Mouse (Mus musculus) olfactory bulb, adult 2 months (tissue): ENCODE results near the gene Gm20605. TPM values are rescaled to one million over a fixed set of nuclear protein-coding genes. Genes with fewer than 3 reads are reported as not detected.
A peak's percentile ranks its signal among the peaks of the same experiment; 100 is the strongest.

Source experiments
- H3K27ac ChIP-seq: fragments of 200-500 bp; 2 replicates; pipeline ENCODE4 v1.5.1; 2012; ENCODE audit warnings: low read depth, low read length; ENCODE audit not compliant: insufficient read depth
- H3K4me1 ChIP-seq: fragments of 200-500 bp; 2 replicates; pipeline ENCODE4 v1.6.1; 2012; ENCODE audit warnings: low read length; ENCODE audit not compliant: control insufficient read depth, insufficient read depth
- H3K4me3 ChIP-seq: fragments of 200-500 bp; 2 replicates; pipeline ENCODE4 v1.5.1; 2012; ENCODE audit warnings: mild to moderate bottlenecking, low read depth, low read length, moderate library complexity; ENCODE audit not compliant: insufficient read depth
- CTCF ChIP-seq: fragments of 200-500 bp; IDR thresholded peaks from 2 replicates; pipeline ENCODE4 v1.5.1; 2012; ENCODE audit warnings: low read depth, mild to moderate bottlenecking, low read length, moderate library complexity; ENCODE audit not compliant: insufficient read depth
- POLR2A ChIP-seq: fragments of 200-500 bp; IDR thresholded peaks from 2 replicates; pipeline ENCODE4 v1.6.1; 2012; ENCODE audit warnings: mild to moderate bottlenecking, low read depth, low read length, moderate library complexity; ENCODE audit not compliant: insufficient read depth
- WGBS: fragments of 180-500 bp; shearing (Covaris S2); methylation state at CpG from one replicate; pipeline ENCODE4 v1.1.7; 2018; 5-methylcytosine and 5-hydroxymethylcytosine counted together
- polyA plus RNA-seq: library from polyadenylated mRNA; stranded (reverse); fragments of >200 nt; gene quantifications from 2 replicates; pipeline ENCODE4 v1.2.4, GENCODE M21; 2012; ENCODE audit warnings: low replicate concordance; ENCODE audit not compliant: missing spikeins, insufficient read depth, insufficient read length

The Gm20605 gene
- polyA plus RNA-seq: not detected in 2 replicates

- H3K27ac ChIP-seq: peak within 1 kb of the TSS; percentile 69
- no peak for TF ChIP-seq CTCF
- TF ChIP-seq POLR2A: peak; percentile 84
- peaks cover 22% of the 10 kb centered on the region for H3K4me1 ChIP-seq
- H3K4me3 ChIP-seq: peak within 1 kb of the TSS; percentile 66
- under 1% methylated on average over 46 of the region's 46 CpGs for WGBS
These were observed at the start of gene Gm20605, which contains the start of the genes Fbxo24 and Lrch4 for GRCm38 (mm10) chr5:137628498-137629305. Gene Gm20605 (plus strand): TSS chr5:137629175. Gene Fbxo24 (minus strand): TSS chr5:137629002. Gene Lrch4 (plus strand): TSS chr5:137629121.

GRCm38 (mm10) chr5:137580246-137580645, 48.7 kb upstream of the Gm20605 start:
- 89% methylated on average over 6 of the region's 6 CpGs for WGBS
- Histone ChIP-seq H3K4me1 (peaks cover 11% of the 10 kb centered on the region), H3K4me3 (no peak overlapping the region), H3K27ac (no peak overlapping the region)
- TF ChIP-seq CTCF: no peak
- TF ChIP-seq POLR2A: no peak

GRCm38 (mm10) chr5:137582702-137583101, 46.3 kb upstream of the Gm20605 start:
- Histone ChIP-seq H3K4me1 (peaks cover 11% of the 10 kb centered on the region), H3K4me3 (peak overlapping the region; percentile 42; the same call in 1 of the 2 replicates), H3K27ac (no peak overlapping the region)
- whole genome bisulfite sequencing: 59% methylated on average over 8 of the region's 8 CpGs
- TF ChIP-seq POLR2A (no peak), CTCF (no peak)

- no peak for TF ChIP-seq CTCF
- peak; percentile 27; the same call in 1 of the 2 replicates for TF ChIP-seq POLR2A
- 16% methylated on average over 27 of the region's 27 CpGs for WGBS
- Histone ChIP-seq H3K4me1 (peaks cover 11% of the 10 kb centered on the region), H3K4me3 (peak overlapping the region; percentile 42), H3K27ac (peak overlapping the region; percentile 48)
These were observed 45.3 kb upstream of the Gm20605 start for GRCm38 (mm10) chr5:137583670-137584169.

GRCm38 (mm10) chr5:137584976-137585375, 44.0 kb upstream of the Gm20605 start:
- Histone ChIP-seq H3K4me1 (peaks cover 11% of the 10 kb centered on the region), H3K4me3 (no peak overlapping the region), H3K27ac (no peak overlapping the region)
- 32% methylated on average over 8 of the region's 8 CpGs for WGBS
- TF ChIP-seq CTCF (no peak), POLR2A (no peak)

- WGBS: 78% methylated on average over 5 of the region's 5 CpGs
- Histone ChIP-seq H3K27ac (no peak overlapping the region), H3K4me1 (no peaks in the 10 kb centered on the region), H3K4me3 (no peak overlapping the region)
- TF ChIP-seq CTCF (no peak), POLR2A (no peak)
These were observed 38.5 kb upstream of the Gm20605 start for GRCm38 (mm10) chr5:137590507-137590906.

- no peak for TF ChIP-seq CTCF
- Histone ChIP-seq H3K4me1 (peaks cover 9% of the 10 kb centered on the region), H3K27ac (no peak overlapping the region), H3K4me3 (no peak overlapping the region)
- 71% methylated on average over 7 of the region's 7 CpGs for WGBS
These were observed 33.1 kb upstream of the Gm20605 start for GRCm38 (mm10) chr5:137595921-137596320.

- Histone ChIP-seq H3K4me3 (no peak overlapping the region), H3K27ac (no peak overlapping the region), H3K4me1 (peaks cover 9% of the 10 kb centered on the region)
- TF ChIP-seq POLR2A: no peak
- TF ChIP-seq CTCF: no peak
- WGBS: 47% methylated on average over 30 of the region's 30 CpGs
These were observed 32.2 kb upstream of the Gm20605 start for GRCm38 (mm10) chr5:137596601-137597261.

GRCm38 (mm10) chr5:137597625-137598024, 31.4 kb upstream of the Gm20605 start:
- peaks cover 9% of the 10 kb centered on the region for H3K4me1 ChIP-seq
- H3K4me3 ChIP-seq: no peak overlapping the region
- no peak overlapping the region for H3K27ac ChIP-seq
- TF ChIP-seq CTCF (no peak), POLR2A (no peak)
- 96% methylated on average over 6 of the region's 6 CpGs for WGBS
